ENCODE assay signal across 10 mouse cellular contexts in the genomic region with DNA sequence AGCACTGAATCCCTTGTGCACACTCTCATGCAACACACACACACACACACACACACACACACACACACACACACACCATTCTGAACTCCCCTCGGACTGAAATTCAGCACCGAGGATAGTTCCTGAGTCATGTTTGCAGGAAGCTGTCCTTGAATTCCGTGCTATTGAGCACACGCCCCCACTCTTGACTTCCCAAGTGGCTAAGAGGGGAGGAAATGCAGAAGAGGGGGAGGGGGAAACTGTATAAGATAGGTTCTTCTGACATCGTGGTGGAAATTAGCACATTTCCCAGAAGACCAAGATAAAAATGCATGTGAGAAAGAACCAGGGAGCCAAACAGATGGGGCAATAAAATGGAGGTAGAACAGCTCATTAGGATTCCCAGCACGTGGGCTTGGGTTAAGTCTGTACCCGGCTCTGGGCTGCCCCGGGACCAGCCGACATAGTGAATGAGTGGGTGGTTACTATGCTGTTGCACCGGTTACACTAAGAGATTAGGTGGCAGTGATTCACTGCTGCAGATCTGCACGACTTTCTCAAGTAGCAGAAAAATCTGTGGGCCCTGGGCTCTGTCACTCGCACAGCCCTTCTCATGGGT. TPM values are rescaled to one million over a fixed set of nuclear protein-coding genes. Genes with fewer than 3 reads are reported as not detected.
DNase-seq lines count a peak whose midpoint lies in the region; ATAC-seq and TF ChIP-seq lines count a peak whose summit lies in the region.
"Had no signal": no experiment of that assay in that cellular context is flagged by ENCODE, and none has a peak within 500 bp of the region (broad histone marks: within the 10 kb centered on the region; RNA-seq: fewer than 3 reads in every experiment).

No protein-coding gene starts in this region.

- no peaks in the 10 kb centered on the region; the same call in 1 of the 2 replicates for H3K4me1 ChIP-seq in lung, embryonic 14.5 days (ENCODE audit: insufficient read depth)
- peaks cover 36% of the 10 kb centered on the region for H3K4me1 ChIP-seq in midbrain, embryonic 10.5 days

- no peak for TF ChIP-seq CTCF in lung, embryonic 14.5 days (IDR thresholded peaks at IDR 0.05; ENCODE audit: low read depth)

- H3K27me3 ChIP-seq in lung, embryonic 14.5 days (ENCODE audit: insufficient read depth, low read length) = peaks cover 39% of the 10 kb centered on the region
- peaks cover 46% of the 10 kb centered on the region for H3K27me3 ChIP-seq in midbrain, embryonic 10.5 days (ENCODE audit: low read depth, poor library complexity, severe bottlenecking)

- no peaks in the 10 kb centered on the region for H3K36me3 ChIP-seq in lung, embryonic 14.5 days (ENCODE audit: insufficient read depth)
- no peaks in the 10 kb centered on the region for H3K36me3 ChIP-seq in midbrain, embryonic 10.5 days
- H3K36me3 ChIP-seq: heart, embryonic 13.5 days; liver, embryonic 15.5 days; stomach, embryonic 15.5 days had no signal

- WGBS in lung, embryonic 14.5 days = 19% methylated on average over 12 of the region's 12 CpGs
- WGBS in midbrain, embryonic 10.5 days = 31% methylated on average over 12 of the region's 12 CpGs

- no peaks in the 10 kb centered on the region for H3K9me3 ChIP-seq in lung, embryonic 14.5 days (ENCODE audit: low read depth, low read length)
- no peaks in the 10 kb centered on the region for H3K9me3 ChIP-seq in midbrain, embryonic 10.5 days (replicated peaks)
- H3K9me3 ChIP-seq: heart, embryonic 13.5 days; liver, embryonic 15.5 days; stomach, embryonic 15.5 days had no signal

- H3K4me2 ChIP-seq in lung, embryonic 14.5 days = no peak overlapping the region
- H3K4me2 ChIP-seq: heart, embryonic 13.5 days; liver, embryonic 15.5 days; stomach, embryonic 15.5 days had no signal

- ATAC-seq in lung, embryonic 14.5 days (ENCODE audit: insufficient read depth) = no peak

- H3K27ac ChIP-seq in lung, embryonic 14.5 days (ENCODE audit: low read depth) = no peak overlapping the region
- H3K27ac ChIP-seq in midbrain, embryonic 10.5 days (replicated peaks) = no peak overlapping the region
- H3K27ac ChIP-seq: heart, embryonic 13.5 days; liver, embryonic 15.5 days; stomach, embryonic 15.5 days had no signal

- no peak overlapping the region for H3K4me3 ChIP-seq in lung, embryonic 14.5 days (ENCODE audit: low read depth, low read length)
- H3K4me3 ChIP-seq in midbrain, embryonic 10.5 days = no peak overlapping the region
- H3K4me3 ChIP-seq: heart, embryonic 13.5 days; liver, embryonic 15.5 days; stomach, embryonic 15.5 days had no signal

- no peak overlapping the region for H3K9ac ChIP-seq in lung, embryonic 14.5 days
- H3K9ac ChIP-seq: heart, embryonic 13.5 days; liver, embryonic 15.5 days; stomach, embryonic 15.5 days had no signal

- DNase-seq in lung, embryonic 14.5 days = peak; percentile 74
- no peak for DNase-seq in lung, postnatal 36 days
- DNase-seq in frontal cortex, adult 2 months (ENCODE audit: extremely low spot score in 1 of 2, low spot score in 1 of 2) = peak; percentile 70 to 84
- DNase-seq in midbrain, embryonic 10.5 days (ENCODE audit: low spot score) = peak; percentile 30
- DNase-seq in yolk sac, embryonic 10.5 days (ENCODE audit: low spot score) = peak; percentile 28
- no peak for DNase-seq in urinary bladder, adult 2 months (ENCODE audit: low spot score)
- DNase-seq in heart, adult 9 months (ENCODE audit: low spot score in 2 of 2) = no peak

RNA-seq across cellular contexts. Expression of a gene that starts 2.9 kb away (rescaled TPM):
- 0.47 and 0.74 TPM in 2 replicates for polyA plus RNA-seq in lung, embryonic 14.5 days (2014; fragmentation: Nextera tagmentation; extraction: Ambion mirVana)
- polyA plus RNA-seq in frontal cortex, adult 2 months (2012; rRNA removed) = 44.1 and 57.9 TPM in 2 replicates
- 1.2 and 1.5 TPM in 2 replicates for polyA plus RNA-seq in midbrain, embryonic 10.5 days (2016; fragmentation: Nextera tagmentation; extraction: Ambion mirVana)
- 13.5 and 13.6 TPM in 2 replicates for polyA plus RNA-seq in urinary bladder, adult 2 months (2012; rRNA removed)

Comparison
In these comparisons a context has a peak if more than half of its experiments do, and no peak if none do; other contexts are left out.
1. DNase-seq: peak in lung, embryonic 14.5 days (single experiment), frontal cortex, adult 2 months (2 of 2), midbrain, embryonic 10.5 days (single experiment) and yolk sac, embryonic 10.5 days (single experiment); none in lung, postnatal 36 days (single experiment), urinary bladder, adult 2 months (single experiment) and heart, adult 9 months (0 of 2).